Mouse (Mus musculus) olfactory bulb, adult 2 months (tissue): ENCODE measurements around the gene Itpr2.

ENCODE experiments used
- CTCF ChIP-seq: fragments of 200-500 bp; IDR thresholded peaks from 2 replicates; pipeline ENCODE4 v1.5.1; 2012; ENCODE audit warnings: low read depth, mild to moderate bottlenecking, low read length, moderate library complexity; ENCODE audit not compliant: insufficient read depth
- POLR2A ChIP-seq: fragments of 200-500 bp; IDR thresholded peaks from 2 replicates; pipeline ENCODE4 v1.6.1; 2012; ENCODE audit warnings: mild to moderate bottlenecking, low read depth, low read length, moderate library complexity; ENCODE audit not compliant: insufficient read depth

GRCm38 (mm10) chr6:146272253-146273036, 229.6 kb downstream of the Itpr2 start:
- TF ChIP-seq CTCF (no peak), POLR2A (no peak)
